Mouse (Mus musculus) yolk sac, embryonic 10.5 days (tissue): ENCODE data around the gene Otud7a.

Source experiments
- DNase-seq: peaks from one replicate; pipeline ENCODE4 v3.0.0-alpha.2; 2017; ENCODE audit warnings: low spot score

Gene Otud7a

DNA sequence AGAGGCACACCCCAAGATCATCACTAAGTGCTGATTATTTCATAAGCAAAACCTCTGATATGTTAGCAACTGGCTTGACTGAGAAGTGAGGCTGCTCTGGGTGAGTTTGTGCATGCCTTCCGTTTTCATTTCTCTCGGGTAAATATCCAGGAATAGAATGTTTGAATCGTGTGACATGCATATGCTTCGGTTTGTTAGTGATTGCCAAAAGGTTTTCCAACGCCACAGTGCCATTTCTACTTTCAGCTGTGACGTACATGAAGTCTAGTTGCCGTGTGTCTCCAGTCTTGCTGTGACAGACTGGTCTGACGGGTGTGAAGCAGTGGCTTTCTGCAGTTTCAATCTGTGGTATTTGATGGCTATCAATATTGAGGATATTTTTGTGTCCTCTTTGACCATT, 273.4 kb downstream of the Otud7a start:
- DNase-seq, result no peak

DNA sequence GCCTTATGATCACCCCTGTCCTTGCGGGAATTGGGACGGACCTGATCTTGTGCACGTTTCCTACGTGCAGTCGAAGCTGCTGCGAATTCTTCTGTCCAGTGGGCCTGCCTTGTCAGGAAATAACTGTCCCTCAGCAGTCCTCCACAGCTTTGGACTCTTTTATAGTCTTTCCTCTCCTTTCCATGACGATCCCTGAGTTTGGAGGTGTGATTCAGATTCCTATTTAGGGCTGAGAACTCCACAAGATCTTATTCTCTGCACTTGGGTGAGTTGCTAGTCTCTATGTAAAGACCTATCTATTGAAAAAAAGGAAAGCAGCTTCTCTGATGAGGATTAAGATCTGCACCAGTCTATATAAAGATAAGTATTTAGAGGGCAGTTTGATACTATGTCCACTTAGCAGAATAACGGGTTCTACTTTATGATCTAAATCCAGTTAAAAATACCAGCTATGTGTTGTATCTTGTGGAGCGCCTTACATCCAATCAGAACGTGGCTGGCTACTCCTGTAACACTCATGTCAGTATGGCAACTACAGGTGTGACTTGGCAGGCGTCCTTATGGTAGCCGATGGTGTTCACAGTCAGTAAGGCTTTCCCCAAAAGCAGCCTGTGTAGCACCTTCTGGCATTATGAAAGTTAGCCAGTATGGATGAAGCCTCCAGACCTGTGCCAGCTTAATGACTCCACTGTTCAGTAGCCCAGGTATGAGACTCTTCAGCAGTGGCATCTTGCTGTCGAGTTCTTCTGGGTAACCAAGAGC, 274.8 kb downstream of the Otud7a start:
- no peak for DNase-seq

DNA sequence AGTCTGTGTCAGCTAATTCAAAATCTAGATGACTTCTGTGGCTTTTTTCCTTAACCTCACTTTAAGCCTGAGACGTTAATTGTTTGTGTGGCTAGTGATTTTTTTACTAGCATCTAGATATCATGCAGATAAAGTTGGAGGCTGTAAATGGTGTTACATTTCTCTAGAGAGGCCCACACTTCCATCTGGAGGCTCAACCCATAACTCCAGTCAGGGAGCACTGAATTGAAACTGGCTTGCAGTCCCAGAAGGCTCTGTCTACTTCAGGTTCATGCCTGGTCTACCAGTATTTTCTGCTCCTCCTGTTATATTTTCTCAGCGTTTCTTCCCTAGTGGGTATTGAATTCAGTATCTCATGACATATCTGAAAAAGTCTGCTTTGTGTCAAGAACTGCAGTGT, 276.1 kb downstream of the Otud7a start:
- no peak for DNase-seq

DNA sequence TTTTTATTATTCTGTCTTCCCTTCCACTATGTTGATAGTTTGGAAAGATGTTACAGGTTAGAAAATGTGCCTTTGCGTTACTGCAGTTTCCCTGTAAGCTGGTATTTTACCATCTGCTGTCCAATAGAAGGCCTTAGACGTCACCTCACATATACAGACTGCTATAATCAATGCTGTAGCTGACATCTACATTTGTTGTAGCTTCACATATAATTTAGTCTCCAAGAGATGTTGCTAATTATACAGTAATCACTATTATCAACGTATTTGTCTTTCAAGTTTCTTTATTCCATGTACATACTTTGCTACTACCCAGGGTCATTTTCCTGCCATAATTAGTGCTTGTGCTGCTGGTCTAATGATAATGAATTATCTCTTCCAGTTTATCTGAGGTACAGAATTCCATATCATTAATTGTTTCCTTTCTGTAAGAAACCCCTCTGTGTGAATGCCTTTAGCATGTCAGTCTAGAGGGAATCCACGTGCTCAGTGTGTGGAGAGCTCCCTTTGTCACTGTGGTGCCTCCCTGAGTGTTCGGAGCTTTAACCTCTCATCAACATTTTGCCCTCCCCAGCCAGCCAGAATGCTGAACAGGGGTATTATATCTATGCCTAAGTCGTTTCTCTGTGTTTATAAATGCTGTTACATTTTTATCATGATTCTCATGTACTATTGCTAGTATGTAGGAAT, 280.6 kb downstream of the Otud7a start:
- DNase-seq, result no peak

DNA sequence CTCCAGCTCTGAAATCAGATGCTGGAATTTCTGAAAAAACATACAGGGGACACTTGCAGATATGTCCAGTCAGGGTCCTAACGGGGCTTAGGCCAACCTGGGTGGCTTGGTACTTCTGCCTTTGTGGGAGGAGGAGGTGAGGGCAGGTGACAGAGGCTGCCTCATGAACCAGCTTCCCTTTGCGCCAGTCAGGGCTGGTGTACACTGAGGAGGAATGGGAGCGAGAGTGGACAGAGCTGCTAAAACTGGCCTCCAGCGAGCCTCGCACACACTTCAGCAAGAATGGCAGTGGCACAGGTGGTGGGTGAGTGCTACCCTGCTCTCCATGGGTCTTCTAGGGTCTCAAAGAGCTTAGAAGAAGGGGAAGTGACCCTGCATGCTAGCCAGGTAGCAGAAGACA, 285.1 kb downstream of the Otud7a start:
- no peak for DNase-seq

DNA sequence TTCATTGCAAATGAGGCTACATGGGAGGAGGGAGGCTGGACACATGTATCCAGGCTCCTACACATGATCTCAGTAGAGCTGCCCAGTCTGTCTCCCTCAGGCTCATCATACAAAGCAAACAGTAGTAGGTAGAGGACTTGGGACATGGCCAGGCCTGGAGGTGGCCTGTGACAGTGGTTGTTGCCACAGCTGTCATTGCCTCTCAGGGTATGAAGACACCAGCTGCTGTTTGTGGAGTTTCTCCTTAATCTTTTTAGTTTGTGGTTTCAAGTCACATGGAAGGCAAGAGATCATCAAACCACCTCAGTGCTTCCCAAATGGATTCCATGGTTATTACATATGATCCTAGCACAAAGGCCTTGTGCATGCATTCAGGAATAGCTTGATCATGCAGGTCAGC, 285.5 kb downstream of the Otud7a start:
- no peak for DNase-seq

DNA sequence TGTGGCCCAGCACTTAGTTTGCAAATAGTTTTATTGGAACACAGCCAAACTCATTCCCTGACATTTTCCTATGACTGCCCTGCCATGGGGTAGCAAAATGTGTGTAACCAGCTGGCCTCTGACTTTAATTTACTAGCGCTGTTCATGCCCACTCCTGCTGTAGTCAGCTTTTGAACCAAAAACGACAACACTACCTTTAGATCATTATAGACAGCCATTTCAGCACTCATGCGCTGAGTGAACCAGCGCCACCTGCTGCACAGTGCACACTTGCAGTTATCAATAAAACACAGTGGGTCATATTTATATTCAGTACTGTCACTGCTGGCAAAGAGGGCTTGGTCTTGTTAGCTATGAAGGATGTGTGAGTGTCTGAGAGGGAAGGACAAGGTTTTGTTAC, 293.2 kb downstream of the Otud7a start:
- DNase-seq, result no peak

DNA sequence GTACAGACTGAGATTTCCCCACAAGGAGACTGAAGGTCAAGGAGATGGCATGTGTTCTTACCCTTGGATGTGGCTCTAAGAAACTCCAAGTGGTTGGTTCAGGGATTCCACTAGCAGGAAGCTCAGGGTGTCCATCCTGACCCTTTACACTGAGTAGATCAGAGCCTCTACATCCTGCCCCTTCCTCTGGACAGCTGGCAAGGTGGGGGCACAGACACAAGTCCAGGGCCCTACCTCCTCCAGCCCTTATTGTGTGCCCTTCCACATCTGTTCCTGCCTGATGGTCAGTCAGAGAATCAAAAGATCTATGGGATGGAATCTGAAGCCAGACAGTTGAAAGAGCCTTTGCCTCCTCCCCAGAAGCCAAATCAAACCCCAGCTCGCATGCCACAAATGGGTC, 293.6 kb downstream of the Otud7a start:
- no peak for DNase-seq

DNA sequence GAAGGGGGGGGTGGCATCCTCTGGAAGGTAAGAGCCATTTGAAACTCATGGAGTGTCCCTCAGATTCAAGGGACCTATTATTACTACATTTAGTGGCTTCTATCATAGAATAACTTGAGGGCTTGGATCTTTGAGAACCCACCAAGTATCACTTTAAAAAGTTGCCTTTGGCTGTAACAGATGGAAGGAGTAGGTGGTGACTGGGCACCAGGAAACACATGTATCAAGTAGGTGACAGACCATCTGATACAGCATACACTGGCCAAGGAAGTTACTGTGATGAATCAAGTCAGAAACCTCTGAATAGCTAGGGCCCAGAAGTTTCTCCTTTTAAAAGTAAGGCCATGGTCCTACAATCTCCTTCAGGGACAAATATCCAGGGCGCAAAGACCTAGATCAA, 298.6 kb downstream of the Otud7a start:
- no peak for DNase-seq

DNA sequence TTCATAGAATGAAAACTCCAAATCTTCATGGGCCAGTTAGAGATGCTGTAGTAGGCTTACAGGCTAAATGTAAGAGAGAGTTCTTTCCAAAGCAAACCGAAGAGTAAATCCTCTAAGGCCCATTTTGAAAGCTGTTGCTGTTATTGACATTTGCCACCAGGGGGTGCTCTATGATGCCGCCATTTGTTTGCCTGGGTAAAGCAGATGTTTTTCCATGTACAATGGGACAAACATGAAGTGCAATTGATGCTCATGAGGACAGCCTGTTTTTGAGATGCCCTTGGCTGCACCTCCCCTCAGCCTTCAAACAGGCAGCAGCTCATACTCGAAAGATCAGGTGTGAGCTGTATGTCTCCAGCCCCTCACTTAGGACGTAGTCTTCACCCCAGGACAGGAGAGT, 307.5 kb downstream of the Otud7a start:
- no peak for DNase-seq

DNA sequence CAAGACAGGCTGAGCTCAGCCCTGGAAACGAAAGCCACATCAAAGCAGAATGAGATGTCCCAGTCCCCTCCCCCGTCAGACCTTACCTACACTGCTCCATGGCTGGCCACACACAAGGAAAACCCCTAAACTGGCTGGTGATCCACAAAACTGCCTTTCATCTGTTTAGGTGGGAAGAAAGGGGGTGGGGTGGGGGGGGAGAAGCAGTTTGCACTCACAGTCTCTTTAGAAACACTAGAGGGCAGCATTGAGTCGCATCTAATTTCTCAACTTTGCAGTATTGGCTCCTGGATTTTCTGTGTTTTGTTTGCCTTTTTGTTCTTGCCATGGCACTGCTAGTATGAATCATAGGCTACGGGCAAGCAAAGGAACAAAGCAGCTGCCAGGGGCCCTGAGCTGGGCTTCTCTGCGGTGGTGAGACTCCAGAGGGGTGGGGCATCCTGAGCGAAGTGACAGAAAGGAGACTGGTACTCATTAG, 308.8 kb downstream of the Otud7a start:
- DNase-seq, result peak; percentile 24

DNA sequence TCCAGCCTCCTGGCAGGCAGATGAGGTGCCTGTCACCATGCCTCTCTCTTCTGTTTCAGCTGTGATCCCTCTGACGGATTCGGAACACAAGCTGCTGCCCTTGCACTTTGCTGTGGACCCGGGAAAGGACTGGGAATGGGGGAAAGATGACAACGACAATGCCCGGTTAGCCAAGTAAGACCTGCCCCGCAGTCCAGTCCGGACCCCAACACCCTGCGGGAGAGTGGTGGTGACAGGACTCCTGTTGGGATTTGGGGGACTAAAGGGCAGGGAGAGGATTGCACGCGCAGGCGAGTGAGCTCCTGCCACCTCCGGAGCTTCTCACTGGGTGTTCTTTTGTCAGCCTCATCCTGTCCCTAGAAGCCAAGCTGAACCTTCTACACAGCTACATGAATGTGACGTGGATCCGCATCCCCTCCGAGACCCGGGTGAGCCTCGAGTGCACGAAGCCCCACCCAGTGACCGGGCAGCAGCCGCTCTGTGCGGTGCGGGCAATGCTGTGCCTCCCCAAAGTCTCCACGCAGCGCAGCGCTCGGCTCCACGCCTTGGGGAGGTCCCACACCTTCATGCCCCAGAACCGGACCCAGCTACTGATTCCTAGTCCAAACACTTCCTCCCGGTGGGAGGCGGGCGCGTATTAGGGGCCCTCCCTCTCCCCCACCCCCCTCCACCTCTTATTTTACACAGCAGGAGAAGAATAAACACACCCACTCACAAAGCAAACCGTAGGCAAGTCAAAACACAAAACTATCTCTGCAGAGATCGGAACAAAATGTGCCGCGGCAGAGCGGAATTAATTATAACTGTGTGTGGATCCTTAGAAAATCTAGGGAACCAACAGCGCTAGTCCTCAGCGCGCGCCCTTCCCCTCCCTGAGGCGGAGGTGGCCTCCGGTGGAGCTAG, 310.3 kb downstream of the Otud7a start:
- DNase-seq, result no peak

DNA sequence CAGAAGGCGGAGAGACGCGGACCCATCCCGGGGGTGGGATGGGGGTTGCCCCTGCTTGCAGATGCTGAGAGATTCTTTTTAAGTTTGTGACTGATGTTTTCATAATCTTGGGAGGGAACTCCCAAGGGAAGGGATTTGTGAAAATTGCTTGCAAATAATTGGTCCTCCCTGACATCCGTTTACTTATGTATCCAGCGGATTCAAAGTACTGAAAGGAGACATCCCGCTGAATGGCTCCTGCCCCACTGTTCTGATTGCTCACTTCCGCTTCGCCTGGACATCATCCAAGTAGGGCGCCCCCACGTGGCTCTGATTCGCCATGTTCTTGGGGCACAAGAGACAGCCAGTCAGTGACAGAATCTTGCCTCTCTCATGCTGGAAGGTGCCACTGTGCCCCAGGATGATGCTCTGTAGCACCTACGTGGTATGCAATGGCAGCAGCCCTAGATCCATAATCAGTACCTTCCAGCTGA, 311.0 kb downstream of the Otud7a start:
- DNase-seq, result peak; percentile 25

DNA sequence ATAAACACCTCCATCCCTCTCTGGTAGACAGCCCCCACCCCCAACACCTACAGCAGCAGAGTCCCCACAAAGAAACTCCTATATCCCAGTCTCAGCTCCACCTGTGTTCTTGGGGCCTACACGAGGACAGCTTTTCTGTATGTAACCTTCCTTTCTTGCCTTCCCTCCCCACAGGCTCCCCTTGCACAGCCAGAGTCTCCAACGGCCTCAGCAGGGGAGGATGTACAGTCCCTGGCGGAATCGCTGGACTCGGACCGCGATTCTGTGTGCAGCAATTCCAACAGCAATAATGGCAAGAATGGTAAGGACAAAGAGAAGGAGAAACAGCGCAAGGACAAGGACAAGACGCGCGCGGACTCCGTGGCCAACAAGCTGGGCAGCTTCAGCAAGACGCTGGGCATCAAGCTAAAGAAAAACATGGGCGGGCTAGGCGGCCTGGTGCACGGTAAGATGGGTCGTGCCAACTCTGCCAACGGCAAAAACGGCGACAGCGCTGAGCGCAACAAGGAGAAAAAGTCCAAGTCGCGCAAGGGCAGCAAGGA, 312.7 kb downstream of the Otud7a start:
- DNase-seq, result no peak

DNA sequence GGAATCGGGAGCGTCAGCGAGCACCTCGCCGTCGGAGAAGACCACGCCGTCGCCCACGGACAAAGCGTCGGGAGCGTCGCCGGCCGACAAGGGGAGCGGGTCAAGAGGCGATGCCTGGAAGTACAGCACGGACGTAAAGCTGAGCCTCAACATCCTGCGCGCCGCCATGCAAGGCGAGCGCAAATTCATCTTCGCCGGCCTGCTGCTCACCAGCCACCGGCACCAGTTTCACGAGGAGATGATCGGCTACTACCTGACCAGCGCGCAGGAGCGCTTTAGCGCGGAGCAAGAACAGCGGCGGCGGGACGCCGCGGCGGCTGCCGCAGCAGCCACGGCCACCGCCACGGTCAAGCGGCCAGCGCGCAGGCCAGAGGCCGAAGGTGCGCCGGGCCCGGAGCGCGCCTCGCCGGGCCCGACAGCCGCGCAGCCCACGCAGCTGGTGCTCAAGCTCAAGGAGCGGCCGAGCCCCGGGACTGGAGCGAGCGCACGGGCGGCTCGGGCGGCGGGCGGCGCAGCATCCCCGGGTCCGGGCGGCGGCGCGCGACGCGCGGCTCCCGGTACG, 313.2 kb downstream of the Otud7a start:
- DNase-seq, result no peak

DNA sequence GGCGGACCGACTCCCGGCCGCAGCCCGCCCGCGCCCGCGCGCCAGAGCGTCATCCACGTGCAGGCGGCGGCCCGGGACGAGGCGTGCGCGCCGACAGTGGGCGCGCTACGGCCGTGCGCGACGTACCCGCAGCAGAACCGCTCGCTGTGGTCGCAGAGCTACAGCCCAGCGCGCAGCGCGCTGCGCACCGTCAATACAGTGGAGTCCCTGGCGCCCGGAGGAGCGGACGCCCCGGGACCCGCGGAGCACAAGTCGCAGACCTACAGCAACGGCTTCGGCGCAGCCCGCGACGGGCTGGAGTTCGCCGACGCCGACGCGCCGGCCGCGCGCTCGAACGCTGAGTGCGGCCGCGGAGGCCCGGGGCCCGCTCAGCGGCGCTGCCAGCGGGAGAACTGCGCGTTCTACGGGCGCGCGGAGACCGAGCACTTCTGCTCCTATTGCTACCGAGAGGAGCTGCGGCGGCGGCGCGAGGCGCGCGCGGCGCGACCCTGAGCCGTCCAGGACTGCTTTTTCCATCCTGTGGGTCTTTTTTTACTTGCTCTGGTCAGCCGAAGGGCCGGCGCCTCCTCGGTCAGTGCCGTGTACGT, 313.8 kb downstream of the Otud7a start:
- DNase-seq, result no peak

DNA sequence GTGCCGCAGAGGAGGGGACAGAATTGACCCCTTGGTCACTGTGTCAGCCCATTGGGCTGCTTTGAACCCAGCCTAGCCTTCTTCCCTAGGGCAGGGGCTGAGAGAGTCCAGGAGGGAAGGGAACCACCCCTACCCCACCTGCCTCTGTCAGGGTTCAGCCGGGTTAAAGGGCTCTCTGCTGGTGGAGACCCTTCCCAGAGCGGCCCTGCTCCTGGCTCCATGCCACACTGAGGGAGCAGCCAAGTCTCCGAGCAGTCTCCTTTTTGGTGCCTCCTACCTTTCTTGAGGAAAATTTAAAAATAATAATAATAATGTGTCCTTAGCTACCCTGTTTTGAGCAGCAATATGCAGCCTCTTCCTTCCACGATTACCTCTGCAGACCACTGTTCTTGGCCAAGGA, 315.1 kb downstream of the Otud7a start:
- DNase-seq, result no peak

DNA sequence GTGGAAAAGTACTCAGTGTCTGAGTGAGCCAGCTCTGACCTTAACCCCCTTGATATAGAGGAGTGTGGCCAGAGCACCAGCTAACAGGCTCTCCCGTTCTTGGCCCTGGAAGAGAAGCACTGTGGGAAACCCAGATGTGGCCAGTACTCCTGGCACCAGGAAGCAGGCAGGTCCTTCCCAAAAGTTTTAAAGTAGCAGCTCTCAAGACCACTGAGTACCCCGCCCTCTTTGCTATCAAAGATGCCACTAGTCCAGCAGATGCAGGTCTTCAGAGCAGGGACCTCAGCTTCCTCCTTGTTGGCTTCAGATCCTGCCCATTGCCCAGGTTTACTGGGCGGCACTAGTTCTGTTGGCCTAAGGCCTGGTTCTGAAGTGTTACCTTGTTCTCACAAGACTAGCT, 318.0 kb downstream of the Otud7a start:
- DNase-seq, result no peak

DNA sequence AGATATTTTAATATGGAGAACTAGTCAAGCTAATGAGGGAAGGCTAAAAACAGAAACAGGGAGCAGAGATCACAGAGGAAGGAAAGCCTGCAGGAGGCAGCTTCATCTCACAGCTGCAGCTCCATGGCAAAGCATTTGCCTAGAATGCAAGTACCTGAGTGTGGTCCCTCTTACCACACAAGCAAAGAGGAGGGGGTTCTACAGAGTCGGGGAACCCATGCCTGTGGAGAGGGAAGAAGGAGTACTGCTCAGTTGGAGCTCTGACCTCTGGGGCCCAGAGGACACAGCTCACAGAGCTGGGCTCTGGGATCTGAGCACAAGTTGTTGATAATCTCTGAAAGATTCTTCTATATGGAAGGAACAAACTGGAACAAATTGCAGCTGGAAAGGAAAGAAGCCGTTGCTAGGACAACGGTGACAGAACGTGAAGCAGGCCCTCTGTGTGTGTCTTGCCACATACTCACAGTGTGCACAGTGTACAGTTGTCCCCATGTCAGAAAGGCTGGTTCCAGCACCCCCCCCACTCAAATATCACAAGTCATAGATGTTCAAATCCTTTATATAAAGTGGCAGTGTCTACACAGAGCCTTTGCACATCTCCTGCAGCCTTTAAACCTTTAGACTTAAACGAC, 324.0 kb downstream of the Otud7a start:
- no peak for DNase-seq

DNA sequence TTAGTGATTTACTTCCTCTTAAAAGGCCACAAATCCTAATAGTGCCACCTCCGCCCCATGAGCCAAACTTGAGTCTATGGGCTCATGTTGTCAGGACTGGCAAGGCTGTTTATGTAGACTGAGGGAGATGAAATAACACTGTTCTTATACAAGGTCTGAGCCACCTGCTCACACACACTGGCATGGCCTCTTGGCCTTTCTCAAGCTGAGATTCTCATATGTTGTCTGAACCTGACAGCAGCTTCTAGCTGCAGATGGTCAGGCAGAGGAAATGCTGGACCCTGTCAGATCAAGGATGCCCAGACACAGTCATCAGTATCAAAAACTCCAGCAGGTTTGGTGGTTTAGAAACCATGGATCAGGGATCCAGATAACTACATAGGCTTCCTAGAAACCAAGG, 328.7 kb downstream of the Otud7a start:
- no peak for DNase-seq

DNA sequence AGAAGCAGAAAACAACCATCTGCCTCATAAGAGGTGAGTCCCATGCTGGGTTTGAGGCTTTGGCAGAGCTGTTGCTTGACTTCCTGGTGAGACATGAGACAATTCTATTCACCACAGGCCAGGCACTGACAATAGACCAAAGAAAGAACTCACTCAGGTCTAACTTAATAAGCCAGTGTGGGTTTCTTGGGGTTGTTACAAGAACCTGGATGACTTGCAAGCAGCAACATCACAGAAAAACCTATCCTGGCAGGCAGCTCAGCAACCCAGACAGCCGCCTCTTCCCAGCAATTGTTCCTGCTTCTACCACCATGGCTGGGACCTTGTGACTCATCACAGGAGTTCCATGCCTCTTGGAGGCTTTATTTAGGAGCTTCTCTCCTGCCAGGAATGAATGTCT, 329.7 kb downstream of the Otud7a start:
- no peak for DNase-seq
